Mouse (Mus musculus): ENCODE results near the gene 1110051M20Rik. TPM values are rescaled to one million over a fixed set of nuclear protein-coding genes. Genes with fewer than 3 reads are reported as not detected.

1110051M20Rik gene
- polyA plus RNA-seq (2017; shearing (Covaris generic)), result 32.4 TPM

GRCm38 (mm10) chr2:91444286-91444892 is at the start of gene 1110051M20Rik:
Gene 1110051M20Rik (minus strand): TSS chr2:91444704.

GRCm38 (mm10) chr2:91457259-91457655 is 12.8 kb upstream of the 1110051M20Rik start, which contains the start of gene Lrp4:
Gene Lrp4 (plus strand): TSS chr2:91457511.

GRCm38 (mm10) chr2:91264711-91265681 is 179.5 kb downstream of the 1110051M20Rik start, which contains the start of gene Arfgap2:
Gene Arfgap2 (plus strand): TSS chr2:91264974.

GRCm38 (mm10) chr2:91255661-91256150 is 188.8 kb downstream of the 1110051M20Rik start, which contains the start of gene Pacsin3:
Gene Pacsin3 (plus strand): TSS chr2:91255954.

GRCm38 (mm10) chr2:91236601-91237510 is 207.6 kb downstream of the 1110051M20Rik start, which contains the start of gene Ddb2:
Gene Ddb2 (minus strand): TSS chr2:91236982.

Other genes with a start within 250 kb of the 1110051M20Rik start
- 3.2 TPM for gene Nr1h3, start 241.9 kb downstream of the 1110051M20Rik start, polyA plus RNA-seq (2017; shearing (Covaris generic))
- gene Acp2, start 241.8 kb downstream of the 1110051M20Rik start, polyA plus RNA-seq (2017; shearing (Covaris generic)), result 27.8 TPM
- gene Ddb2, start 207.7 kb downstream of the 1110051M20Rik start, polyA plus RNA-seq (2017; shearing (Covaris generic)), result 93.8 TPM
- 0.79 TPM for gene Pacsin3, start 188.8 kb downstream of the 1110051M20Rik start, polyA plus RNA-seq (2017; shearing (Covaris generic))
- 152 TPM for gene Arfgap2, start 179.7 kb downstream of the 1110051M20Rik start, polyA plus RNA-seq (2017; shearing (Covaris generic))
- not detected for gene Lrp4, start 12.8 kb upstream of the 1110051M20Rik start, polyA plus RNA-seq (2017; shearing (Covaris generic))
- gene Ckap5, start 82.1 kb upstream of the 1110051M20Rik start, polyA plus RNA-seq (2017; shearing (Covaris generic)), result 63.3 TPM
- gene F2, start 191.7 kb upstream of the 1110051M20Rik start, polyA plus RNA-seq (2017; shearing (Covaris generic)), result not detected
- 27.3 TPM for gene Zfp408, start 205.1 kb upstream of the 1110051M20Rik start, polyA plus RNA-seq (2017; shearing (Covaris generic))
- 231 TPM for gene Arhgap1, start 205.2 kb upstream of the 1110051M20Rik start, polyA plus RNA-seq (2017; shearing (Covaris generic))

Data from inflammation-experienced regulatory T-cells, adult 16 weeks (primary cell).